Mouse (Mus musculus): ENCODE data around the gene Macrod2. TPM values are rescaled to one million over a fixed set of nuclear protein-coding genes. Genes with fewer than 3 reads are reported as not detected.

Macrod2 gene
- polyA plus RNA-seq, 1 experiment from 2014 or later = 32.9 TPM

DNA sequence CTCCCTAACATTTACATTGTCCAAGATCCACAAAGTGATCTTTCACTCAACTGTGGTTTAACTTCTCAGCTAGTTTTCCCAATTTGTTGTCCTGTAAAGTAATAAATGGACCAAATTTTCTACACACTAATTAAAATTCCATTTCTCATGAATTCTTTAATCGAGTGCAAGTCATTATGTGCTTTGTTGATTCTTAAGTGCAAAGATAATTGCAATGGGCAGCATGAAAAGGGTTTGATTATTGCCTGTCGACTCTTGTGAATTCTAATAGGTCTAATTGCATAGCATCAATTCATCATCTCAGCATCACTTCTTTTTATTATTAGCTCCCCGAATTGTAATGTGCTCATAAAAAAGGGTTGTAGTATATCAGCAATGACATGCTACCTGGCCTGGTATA lies 1095.4 kb downstream of the Macrod2 start:
- Histone ChIP-seq H3K4me1 (ENCODE audit: control insufficient read depth, insufficient read depth, low read length) (no peaks in the 10 kb centered on the region), H3K9ac (ENCODE audit: low read depth, low read length) (no peak overlapping the region), H3K27ac (ENCODE audit: low read length) (no peak overlapping the region), H3K36me3 (ENCODE audit: control insufficient read depth, insufficient read depth, low read length) (no peaks in the 10 kb centered on the region), H3K4me2 (ENCODE audit: low read depth, low read length) (no peak overlapping the region), H3K27me3 (replicated peaks; ENCODE audit: control insufficient read depth, insufficient read depth, low read length) (no peaks in the 10 kb centered on the region), H3K9me3 (ENCODE audit: control insufficient read depth, low read length) (no peaks in the 10 kb centered on the region), H3K4me3 (ENCODE audit: low read length) (no peak overlapping the region)
- ATAC-seq = no peak
- WGBS = 74% methylated on average over 3 of the region's 3 CpGs

DNA sequence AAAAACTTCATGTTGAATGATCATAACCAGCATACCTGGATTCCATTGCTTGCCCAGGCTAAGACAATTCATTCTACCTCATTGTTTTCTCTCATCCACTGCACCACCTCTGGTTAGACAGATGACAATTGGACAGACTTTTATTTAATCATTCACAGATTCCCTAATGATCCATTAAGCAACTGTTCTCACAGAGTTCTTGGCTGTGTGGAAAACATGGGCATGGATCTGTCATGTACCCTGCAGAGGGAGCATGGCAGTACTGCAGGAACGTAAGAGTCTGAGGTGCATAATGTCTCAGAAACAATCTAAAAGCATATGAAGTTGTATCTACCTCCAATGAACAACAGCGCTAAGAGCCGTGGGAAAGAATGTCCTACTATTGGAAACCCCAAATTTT lies 1110.3 kb downstream of the Macrod2 start:
- no peak for ATAC-seq
- no peak overlapping the region for H3K9ac ChIP-seq (ENCODE audit: low read depth, low read length)
- no peaks in the 10 kb centered on the region for H3K36me3 ChIP-seq (ENCODE audit: control insufficient read depth, insufficient read depth, low read length)
- H3K4me1 ChIP-seq (ENCODE audit: control insufficient read depth, insufficient read depth, low read length) = no peaks in the 10 kb centered on the region
- H3K4me3 ChIP-seq (ENCODE audit: low read length) = no peak overlapping the region
- no peak overlapping the region for H3K27ac ChIP-seq (ENCODE audit: low read length)
- WGBS = 93% methylated on average over 3 of the region's 3 CpGs
- no peaks in the 10 kb centered on the region for H3K27me3 ChIP-seq (replicated peaks; ENCODE audit: control insufficient read depth, insufficient read depth, low read length)
- H3K4me2 ChIP-seq (ENCODE audit: low read depth, low read length) = no peak overlapping the region
- no peaks in the 10 kb centered on the region for H3K9me3 ChIP-seq (ENCODE audit: control insufficient read depth, low read length)

DNA sequence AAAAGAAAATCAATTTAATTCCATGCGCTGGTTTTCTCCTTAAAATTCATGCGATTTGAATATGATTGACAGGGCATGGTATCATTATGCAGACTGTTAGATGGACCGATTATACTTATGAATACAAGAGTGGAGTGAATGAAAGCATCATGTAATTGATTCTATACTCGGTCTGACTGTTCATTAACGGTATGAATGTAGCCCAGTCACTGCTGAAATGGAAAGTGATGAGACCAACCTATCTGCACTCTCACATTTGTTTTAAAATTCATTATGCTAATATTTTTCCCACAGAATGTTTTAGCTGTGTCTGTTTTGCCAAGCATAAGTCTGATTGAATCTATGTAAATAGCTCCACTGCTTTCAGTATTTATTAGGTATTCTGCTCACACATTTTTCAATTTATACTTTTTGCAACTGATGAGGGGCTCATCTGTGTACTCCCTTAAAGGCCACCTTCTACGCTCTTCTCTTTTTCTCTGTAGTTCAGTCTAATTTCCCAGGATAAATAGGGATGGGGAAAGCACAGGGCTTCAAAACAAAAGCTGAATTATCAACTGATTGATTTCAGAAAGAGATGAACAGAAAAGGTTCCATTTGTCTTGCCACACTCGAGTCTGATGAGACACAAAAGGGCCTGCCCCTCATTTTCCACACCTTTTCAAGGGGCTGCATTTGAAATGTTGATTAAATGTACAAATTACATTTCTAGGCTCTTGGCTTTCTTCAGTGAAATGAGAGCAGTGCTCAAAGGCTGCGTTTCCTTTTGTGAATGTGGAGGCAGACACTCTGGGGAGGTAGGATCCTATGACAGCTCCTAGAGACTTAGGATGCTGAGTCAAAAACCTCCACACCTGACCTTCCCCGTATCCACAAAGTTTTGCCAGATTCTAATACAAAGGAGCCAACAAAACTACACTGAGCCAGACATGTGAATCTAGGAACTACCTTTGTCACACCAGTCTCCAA lies 1113.1 kb downstream of the Macrod2 start:
- 75% methylated on average over 9 of the region's 9 CpGs for WGBS
- no peak overlapping the region for H3K9ac ChIP-seq (ENCODE audit: low read depth, low read length)
- H3K9me3 ChIP-seq (ENCODE audit: control insufficient read depth, low read length) = no peaks in the 10 kb centered on the region
- H3K4me3 ChIP-seq (ENCODE audit: low read length) = no peak overlapping the region
- H3K36me3 ChIP-seq (ENCODE audit: control insufficient read depth, insufficient read depth, low read length) = no peaks in the 10 kb centered on the region
- no peak for ATAC-seq
- no peak overlapping the region for H3K27ac ChIP-seq (ENCODE audit: low read length)
- no peaks in the 10 kb centered on the region for H3K27me3 ChIP-seq (replicated peaks; ENCODE audit: control insufficient read depth, insufficient read depth, low read length)
- H3K4me1 ChIP-seq (ENCODE audit: control insufficient read depth, insufficient read depth, low read length) = no peaks in the 10 kb centered on the region
- no peak overlapping the region for H3K4me2 ChIP-seq (ENCODE audit: low read depth, low read length)

DNA sequence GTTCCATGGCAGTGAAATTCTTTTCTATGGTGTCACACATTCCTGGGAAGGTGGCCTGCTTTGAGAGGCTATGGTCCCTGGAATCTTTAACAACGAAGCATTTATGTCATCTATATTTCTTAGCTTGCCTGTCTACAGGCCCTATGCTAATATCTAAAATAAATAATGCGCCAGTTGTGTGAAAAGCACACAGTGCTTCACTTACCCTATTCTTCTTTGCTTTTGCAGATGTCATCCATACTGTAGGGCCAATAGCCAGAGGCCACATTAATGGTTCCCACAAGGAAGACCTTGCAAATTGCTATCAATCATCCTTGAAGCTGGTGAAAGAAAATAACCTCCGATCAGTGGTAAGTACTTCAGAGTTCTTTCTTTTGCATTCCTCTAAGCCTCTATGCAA lies 1119.9 kb downstream of the Macrod2 start:
- Histone ChIP-seq H3K9me3 (ENCODE audit: control insufficient read depth, low read length) (no peaks in the 10 kb centered on the region), H3K27me3 (replicated peaks; ENCODE audit: control insufficient read depth, insufficient read depth, low read length) (no peaks in the 10 kb centered on the region)
- WGBS = 71% methylated on average over 3 of the region's 3 CpGs

DNA sequence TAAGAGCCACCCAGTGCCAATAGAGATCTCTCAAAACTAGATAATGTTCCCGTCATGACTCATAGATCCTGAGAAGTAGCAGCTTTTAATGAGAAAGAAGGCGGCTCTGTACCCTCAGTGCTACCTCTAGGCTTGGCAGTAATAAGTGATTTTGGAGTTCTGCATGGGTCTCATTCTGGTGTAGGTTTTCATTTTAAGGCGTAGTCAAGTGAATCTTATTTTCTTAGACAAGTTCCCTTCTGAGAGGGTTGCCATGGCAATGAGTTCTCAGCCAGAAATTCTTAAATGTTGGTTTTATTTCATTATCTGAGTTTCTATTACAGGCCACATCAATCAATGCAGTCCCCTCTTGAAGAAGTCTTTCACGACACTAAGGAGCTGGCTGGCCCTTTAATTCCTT lies 1127.0 kb downstream of the Macrod2 start:
- Histone ChIP-seq H3K4me1 (ENCODE audit: control insufficient read depth, insufficient read depth, low read length) (no peaks in the 10 kb centered on the region), H3K27me3 (replicated peaks; ENCODE audit: control insufficient read depth, insufficient read depth, low read length) (no peaks in the 10 kb centered on the region), H3K4me3 (ENCODE audit: low read length) (no peak overlapping the region), H3K9me3 (ENCODE audit: control insufficient read depth, low read length) (no peaks in the 10 kb centered on the region), H3K36me3 (ENCODE audit: control insufficient read depth, insufficient read depth, low read length) (no peaks in the 10 kb centered on the region), H3K27ac (ENCODE audit: low read length) (no peak overlapping the region), H3K9ac (ENCODE audit: low read depth, low read length) (no peak overlapping the region), H3K4me2 (ENCODE audit: low read depth, low read length) (no peak overlapping the region)
- 76% methylated on average over 4 of the region's 4 CpGs for WGBS
- ATAC-seq = no peak

More for the DNA sequence above, 1119.9 kb downstream of the Macrod2 start:
- no peaks in the 10 kb centered on the region for H3K36me3 ChIP-seq (ENCODE audit: control insufficient read depth, insufficient read depth, low read length)
- H3K4me1 ChIP-seq (ENCODE audit: control insufficient read depth, insufficient read depth, low read length) = no peaks in the 10 kb centered on the region
- H3K9ac ChIP-seq (ENCODE audit: low read depth, low read length) = no peak overlapping the region
- no peak for ATAC-seq
- no peak overlapping the region for H3K27ac ChIP-seq (ENCODE audit: low read length)
- no peak overlapping the region for H3K4me3 ChIP-seq (ENCODE audit: low read length)
- no peak overlapping the region for H3K4me2 ChIP-seq (ENCODE audit: low read depth, low read length)

DNA sequence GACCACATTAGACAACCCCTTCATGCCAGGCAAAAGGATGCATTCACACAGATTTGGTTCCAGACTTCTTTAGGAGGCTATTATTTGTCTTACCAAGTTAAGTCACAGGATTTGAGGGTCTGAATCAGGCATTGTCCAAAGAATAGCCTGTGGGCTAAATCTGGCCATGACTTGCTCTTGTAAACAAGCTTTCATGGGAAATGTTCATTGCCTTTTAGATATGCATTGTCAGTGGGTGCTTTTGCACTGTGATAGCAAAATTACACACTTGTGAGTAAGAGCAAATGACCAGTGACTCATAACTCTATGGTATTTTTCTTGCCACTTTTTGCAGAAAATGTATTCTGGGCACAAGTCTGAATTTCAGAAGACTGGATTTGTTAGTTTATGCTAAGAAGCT lies 1150.8 kb downstream of the Macrod2 start:
- no peak overlapping the region for H3K4me2 ChIP-seq (ENCODE audit: low read depth, low read length)
- no peak overlapping the region for H3K4me3 ChIP-seq (ENCODE audit: low read length)
- no peaks in the 10 kb centered on the region for H3K27me3 ChIP-seq (replicated peaks; ENCODE audit: control insufficient read depth, insufficient read depth, low read length)
- no peaks in the 10 kb centered on the region for H3K9me3 ChIP-seq (ENCODE audit: control insufficient read depth, low read length)
- no peaks in the 10 kb centered on the region for H3K4me1 ChIP-seq (ENCODE audit: control insufficient read depth, insufficient read depth, low read length)
- no peak overlapping the region for H3K9ac ChIP-seq (ENCODE audit: low read depth, low read length)
- ATAC-seq = no peak
- H3K27ac ChIP-seq (ENCODE audit: low read length) = no peak overlapping the region
- H3K36me3 ChIP-seq (ENCODE audit: control insufficient read depth, insufficient read depth, low read length) = no peaks in the 10 kb centered on the region

DNA sequence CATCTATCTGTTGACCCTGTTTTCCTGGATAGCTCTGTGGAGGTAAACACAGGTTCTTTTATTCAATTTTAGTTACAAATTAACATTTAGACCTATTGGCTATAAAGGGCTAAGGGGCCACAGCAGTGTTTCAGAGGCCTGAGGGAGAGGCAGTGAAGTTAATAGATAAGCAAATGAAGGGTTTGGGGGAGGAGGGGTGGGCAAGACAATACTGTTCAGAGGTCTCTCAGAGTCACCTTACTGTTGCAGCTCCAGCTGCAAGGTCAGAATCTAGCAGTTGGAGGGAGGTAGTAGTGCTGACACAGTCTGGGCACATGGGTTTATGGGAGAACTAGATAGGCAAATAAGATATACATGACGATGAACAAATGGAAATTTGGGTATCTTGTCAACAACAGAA lies 1156.6 kb downstream of the Macrod2 start:
- Histone ChIP-seq H3K36me3 (ENCODE audit: control insufficient read depth, insufficient read depth, low read length) (no peaks in the 10 kb centered on the region), H3K4me1 (ENCODE audit: control insufficient read depth, insufficient read depth, low read length) (0 out of 2 replicates have a peak, but pooled peaks cover 6% of the 10 kb centered on the region), H3K27me3 (replicated peaks; ENCODE audit: control insufficient read depth, insufficient read depth, low read length) (no peaks in the 10 kb centered on the region), H3K9ac (ENCODE audit: low read depth, low read length) (no peak overlapping the region), H3K27ac (ENCODE audit: low read length) (no peak overlapping the region), H3K4me2 (ENCODE audit: low read depth, low read length) (no peak overlapping the region), H3K4me3 (ENCODE audit: low read length) (no peak overlapping the region), H3K9me3 (ENCODE audit: control insufficient read depth, low read length) (no peaks in the 10 kb centered on the region)
- peak; percentile 50; the same call in 1 of the 2 replicates for ATAC-seq
- 76% methylated on average over 1 of the region's 1 CpGs for whole genome bisulfite sequencing

DNA sequence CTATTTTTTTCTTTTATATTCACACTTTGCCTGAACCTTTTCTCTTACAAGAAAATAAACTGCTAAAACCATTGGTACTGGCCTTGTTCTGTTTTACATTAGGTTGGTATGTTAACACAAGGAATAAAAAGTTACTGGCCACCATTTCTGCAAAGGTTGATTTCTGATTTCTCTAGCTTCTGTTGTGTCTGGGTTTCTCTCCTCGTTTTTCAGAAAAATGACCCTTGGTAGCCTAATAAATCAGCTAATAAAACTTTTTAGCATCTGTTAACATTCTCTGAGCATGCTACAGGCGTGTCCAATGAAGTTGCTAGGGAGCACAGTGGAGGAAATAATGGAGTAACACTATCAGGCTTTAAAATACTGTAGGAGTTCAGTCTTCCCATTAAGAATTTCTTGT lies 1161.6 kb downstream of the Macrod2 start:
- WGBS = 42% methylated on average over 2 of the region's 2 CpGs
- no peak overlapping the region for H3K27ac ChIP-seq (ENCODE audit: low read length)
- H3K4me3 ChIP-seq (ENCODE audit: low read length) = no peak overlapping the region
- no peaks in the 10 kb centered on the region for H3K27me3 ChIP-seq (replicated peaks; ENCODE audit: control insufficient read depth, insufficient read depth, low read length)
- H3K9ac ChIP-seq (ENCODE audit: low read depth, low read length) = no peak overlapping the region
- H3K4me2 ChIP-seq (ENCODE audit: low read depth, low read length) = no peak overlapping the region
- H3K9me3 ChIP-seq (ENCODE audit: control insufficient read depth, low read length) = no peaks in the 10 kb centered on the region
- ATAC-seq = no peak
- 0 out of 2 replicates have a peak, but pooled peaks cover 6% of the 10 kb centered on the region for H3K4me1 ChIP-seq (ENCODE audit: control insufficient read depth, insufficient read depth, low read length)
- no peaks in the 10 kb centered on the region for H3K36me3 ChIP-seq (ENCODE audit: control insufficient read depth, insufficient read depth, low read length)

DNA sequence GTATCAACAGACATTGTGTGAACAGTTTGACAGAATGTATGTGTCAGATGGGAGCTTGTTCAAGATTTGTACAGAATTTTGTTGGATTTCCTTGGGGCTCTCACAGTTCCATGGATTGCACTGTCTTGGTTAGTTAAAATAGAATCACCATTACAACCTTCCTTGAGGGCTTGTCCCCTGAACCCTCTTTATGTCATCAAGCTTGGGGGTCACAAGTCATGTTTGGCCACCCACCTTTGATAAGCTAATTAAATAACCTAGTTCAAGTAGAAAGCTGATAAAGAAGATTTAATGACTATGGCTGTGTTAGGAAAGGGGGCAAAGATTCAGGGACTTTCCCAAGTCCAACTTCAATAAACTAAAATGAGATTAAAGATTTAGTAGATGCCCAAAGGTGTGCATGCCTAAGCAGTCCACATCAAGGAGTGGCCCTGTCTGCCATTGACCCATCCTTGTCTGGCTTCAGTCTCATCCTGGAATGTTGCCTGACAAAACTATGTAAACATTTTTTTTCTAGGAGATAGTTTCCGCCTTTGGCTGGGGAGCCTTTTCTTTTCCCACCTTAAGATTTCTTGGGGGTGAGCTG lies 1163.2 kb downstream of the Macrod2 start:
- peak; percentile 67 for ATAC-seq
- Histone ChIP-seq H3K4me3 (ENCODE audit: low read length) (no peak overlapping the region), H3K27me3 (replicated peaks; ENCODE audit: control insufficient read depth, insufficient read depth, low read length) (no peaks in the 10 kb centered on the region), H3K4me2 (ENCODE audit: low read depth, low read length) (no peak overlapping the region), H3K9ac (ENCODE audit: low read depth, low read length) (no peak overlapping the region), H3K4me1 (ENCODE audit: control insufficient read depth, insufficient read depth, low read length) (0 out of 2 replicates have a peak, but pooled peaks cover 6% of the 10 kb centered on the region), H3K9me3 (ENCODE audit: control insufficient read depth, low read length) (no peaks in the 10 kb centered on the region), H3K36me3 (ENCODE audit: control insufficient read depth, insufficient read depth, low read length) (no peaks in the 10 kb centered on the region), H3K27ac (ENCODE audit: low read length) (no peak overlapping the region)
- WGBS = 35% methylated on average over 1 of the region's 1 CpGs

All from intestine, embryonic 16.5 days (tissue).